Mouse (Mus musculus) naive thymus-derived CD4-positive, alpha-beta T cell, adult 2 months (primary cell): ENCODE data around the gene Map4k2.
"Not testable (repeated sequence)": the region's sequence is repeated elsewhere in the genome, so short reads cannot be mapped to it uniquely, and the experiment has no call there.

Experiments
- DNase-seq: peaks from one replicate; pipeline ENCODE4 v3.0.0-alpha.2; 2011; ENCODE audit warnings: low read depth

Map4k2 gene

DNA sequence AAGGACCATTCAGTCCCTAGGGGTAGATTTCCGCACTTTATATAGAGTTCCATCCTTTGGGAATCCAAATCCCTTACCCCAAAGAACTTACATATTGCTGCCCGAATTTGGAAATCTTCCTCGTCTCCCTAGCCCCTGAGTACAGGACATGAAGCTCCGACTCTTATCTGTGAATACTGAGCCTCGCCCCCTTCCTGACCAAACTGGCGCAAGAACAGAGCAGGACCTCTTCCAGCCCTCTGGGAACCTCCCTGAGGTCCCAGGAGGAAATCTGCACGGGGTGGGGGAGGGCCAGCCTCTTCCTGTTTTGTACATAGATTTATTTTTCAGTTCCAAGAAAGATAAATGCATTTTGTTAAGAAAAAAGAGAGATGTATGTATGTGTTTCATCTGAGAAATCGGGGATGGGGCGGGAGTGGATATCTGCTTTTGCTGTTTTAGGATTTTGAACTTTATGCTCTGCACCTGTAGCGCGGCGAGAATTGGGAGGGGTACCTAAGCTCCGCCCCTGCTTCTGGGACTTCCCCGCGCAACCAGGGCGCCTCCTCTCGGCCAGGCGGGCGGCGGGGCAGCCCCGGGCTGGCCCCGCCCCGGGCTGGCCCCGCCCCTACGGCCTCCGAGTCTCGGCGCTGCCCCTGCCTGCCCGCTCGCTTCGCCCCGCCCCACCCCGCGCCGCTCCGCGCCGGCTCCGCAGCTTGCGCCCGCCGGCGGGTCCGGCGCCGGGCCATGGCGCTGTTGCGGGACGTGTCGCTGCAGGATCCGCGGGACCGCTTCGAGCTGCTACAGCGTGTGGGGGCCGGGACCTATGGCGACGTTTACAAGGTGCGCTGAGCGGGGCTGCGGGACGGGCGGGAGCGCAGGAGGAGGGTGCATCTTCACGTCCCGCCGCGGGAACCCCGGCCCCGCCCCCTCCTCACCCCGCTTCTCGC is at the start of gene Map4k2:
Gene Map4k2 (plus strand): TSS at position 612 of the 929 bp plus-strand sequence.
- DNase-seq, result peak; percentile 93

DNA sequence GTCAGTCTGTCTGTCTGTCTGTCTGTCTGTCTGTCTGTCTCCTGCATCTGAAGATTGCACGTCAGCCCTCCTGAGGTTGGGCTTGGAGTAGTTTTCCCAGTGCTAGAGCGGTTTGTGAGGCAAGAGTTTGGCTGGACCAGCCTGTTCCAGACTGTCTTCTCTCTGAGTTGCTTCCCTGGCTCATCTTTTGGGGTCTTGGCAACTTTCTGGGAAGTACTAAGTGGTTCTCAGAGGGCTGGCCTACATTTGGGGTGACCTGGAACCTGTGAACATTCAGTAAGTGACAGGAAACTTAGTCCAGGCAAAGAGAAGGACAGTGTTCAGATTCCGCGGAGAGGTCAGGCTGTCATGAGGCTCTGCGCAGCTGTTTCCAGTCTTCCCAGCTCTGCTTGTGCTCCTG is 48.7 kb upstream of the Map4k2 start:
- DNase-seq, result no peak

DNA sequence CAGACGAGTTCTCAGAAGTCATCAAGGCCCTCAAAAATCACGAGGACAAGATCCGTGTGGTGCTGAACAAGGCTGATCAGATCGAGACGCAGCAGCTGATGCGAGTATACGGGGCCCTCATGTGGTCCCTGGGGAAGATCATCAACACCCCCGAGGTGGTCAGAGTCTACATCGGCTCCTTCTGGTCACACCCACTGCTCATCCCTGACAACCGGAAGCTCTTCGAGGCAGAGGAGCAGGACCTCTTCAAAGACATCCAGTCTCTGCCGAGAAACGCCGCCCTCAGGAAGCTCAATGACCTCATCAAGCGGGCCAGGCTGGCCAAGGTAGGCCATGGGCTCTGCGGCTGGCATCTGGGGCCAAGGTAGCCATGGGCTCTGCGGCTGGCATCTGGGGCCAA is 46.6 kb upstream of the Map4k2 start:
- no peak for DNase-seq

DNA sequence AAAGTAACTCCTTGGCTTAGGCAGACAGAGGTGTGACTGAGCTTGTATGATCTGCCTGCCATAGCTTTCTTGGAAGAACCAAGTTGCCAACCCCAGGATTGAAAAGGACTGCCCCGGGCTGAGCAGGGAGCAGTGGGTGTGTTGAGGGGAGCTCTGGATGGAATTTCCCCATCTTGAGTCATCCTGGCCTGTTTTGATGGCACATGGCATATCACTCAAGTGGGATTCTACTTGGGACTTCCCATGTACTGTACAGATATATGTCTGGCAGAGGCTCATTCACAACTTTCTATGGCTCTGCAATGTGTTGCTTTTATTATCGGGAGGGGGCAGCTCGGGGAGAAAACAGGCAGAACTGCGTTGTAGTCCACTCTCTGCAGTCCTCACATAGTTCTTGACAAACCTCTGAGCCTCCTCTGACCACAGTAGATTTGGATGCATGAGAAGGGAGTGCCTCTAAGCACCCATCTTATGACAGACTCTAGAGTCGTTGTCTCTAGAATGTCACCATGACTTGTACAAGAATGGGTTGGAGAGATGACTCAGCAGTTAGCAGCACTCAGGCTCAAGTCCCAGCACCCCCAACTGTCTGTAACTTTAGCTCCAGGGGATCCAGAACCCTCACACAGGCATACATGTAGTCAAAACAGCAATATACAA is 44.3 kb upstream of the Map4k2 start:
- DNase-seq, result no peak

DNA sequence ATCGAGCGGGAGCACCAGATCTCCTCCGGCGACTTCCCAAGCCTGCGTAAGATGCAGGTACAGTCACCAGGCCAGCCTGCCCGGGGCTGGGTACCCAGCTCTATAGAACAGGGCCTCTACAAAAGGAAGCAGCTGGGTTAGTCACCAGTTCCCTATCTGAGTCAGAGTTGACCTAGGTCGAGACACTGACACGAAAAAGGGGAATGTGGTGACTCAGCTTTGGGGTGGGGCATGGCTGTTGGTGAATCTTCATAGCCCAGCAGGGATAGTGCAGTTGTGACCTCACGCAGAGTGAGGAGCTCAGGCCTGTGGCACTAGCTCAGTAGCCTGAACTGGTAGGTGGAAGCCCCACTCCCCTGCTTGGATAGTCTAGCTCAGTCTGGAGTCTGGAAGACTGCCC is 43.3 kb upstream of the Map4k2 start:
- DNase-seq, result no peak

DNA sequence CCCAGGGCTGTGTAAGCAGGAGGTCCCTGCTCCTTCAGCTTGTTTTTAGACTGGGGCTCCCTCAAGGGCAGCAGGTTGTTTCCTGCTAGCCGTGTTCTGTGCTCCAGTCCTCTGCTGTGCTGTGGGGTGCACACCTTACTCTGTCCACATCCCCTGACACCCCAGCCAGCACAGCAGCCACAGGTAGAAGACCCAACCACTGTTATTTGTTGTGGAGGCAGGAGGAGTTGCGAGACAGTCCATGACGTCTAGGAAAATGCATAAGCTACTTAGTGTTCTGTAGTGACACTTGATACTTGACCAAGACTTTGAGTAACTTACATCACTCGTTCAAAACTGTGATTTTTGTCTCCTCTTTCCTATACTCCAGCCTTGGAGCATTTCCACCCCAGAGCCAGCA is 41.9 kb upstream of the Map4k2 start:
- DNase-seq, result no peak

DNA sequence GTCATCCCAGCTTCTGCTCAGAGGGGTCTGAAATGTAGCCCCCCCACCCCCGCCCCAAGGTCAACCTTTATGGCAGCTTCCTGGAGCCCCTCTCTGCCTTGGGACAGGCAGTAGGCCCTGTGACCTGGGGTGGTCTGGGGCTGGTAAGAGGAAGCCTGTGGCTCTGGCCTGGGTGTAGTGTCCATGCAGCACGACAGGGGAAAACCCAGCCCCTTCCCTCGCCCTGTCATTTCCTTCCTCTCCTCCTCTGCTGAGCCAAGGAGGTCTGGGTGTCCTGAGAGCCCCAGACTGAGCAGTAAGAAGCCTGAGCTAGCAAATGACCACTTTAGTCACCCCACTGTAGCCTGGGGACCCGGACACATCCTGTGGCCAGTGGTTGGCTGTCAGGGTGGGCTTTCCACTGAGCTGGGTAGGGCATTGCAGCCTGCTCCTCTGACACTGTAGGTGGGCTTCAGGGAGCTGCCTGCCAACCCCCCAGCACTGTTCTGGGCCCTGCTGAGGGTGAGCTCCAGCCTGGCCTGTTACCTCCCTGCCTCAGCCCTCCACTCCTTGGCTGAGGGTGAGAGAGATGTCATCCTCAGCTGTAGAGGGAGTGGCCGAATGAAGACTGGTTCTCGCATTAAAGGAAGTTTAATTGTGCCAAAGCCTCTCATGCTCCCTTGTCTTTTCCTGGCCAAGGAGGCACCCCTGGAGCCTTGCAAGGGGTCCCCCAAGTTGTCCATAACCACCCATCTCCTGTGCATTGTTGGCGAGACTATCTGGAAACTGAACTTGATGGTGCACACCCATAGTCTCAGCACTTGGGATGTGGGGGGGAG is 41.3 kb upstream of the Map4k2 start:
- no peak for DNase-seq

DNA sequence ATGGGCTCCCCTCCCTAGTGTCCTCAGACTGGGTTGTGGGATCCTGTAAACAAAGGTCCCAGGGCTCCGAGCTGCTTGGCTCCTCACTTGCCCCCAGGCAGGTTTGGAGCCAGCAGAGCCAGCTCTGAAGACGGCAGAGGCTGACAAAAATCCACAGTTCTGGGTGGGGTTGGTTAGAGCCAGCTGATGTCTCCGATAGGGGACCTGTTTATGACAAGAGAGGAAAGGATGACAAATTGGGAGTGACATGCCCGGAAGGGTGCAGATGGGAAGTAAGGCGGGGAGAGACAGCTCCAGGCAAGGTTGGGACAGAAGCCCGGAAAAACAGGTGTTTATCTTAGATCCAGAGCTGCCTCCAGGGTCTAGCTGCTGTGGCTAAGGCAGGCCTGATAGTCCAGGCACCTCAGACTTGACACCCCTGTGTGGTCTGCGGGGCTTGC is 40.5 kb upstream of the Map4k2 start:
- no peak for DNase-seq

DNA sequence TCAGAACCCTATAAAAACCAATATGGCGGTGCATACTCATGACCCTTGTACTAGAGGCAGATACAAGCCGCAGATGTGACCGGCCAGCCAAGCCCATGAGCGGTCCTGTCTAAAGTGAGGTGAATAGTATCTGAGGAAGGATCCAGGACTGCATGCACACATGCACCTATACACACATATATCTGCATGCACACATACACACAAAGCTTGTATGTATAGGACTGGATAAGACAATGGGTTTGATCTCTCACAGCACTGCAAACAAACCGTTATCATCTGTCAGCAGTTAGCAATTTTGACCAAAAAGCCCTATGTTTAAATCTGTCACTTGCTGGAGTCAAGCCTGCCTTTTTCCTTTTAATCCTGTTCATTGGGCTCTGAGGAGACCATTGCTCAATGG is 38.8 kb upstream of the Map4k2 start:
- no peak for DNase-seq

DNA sequence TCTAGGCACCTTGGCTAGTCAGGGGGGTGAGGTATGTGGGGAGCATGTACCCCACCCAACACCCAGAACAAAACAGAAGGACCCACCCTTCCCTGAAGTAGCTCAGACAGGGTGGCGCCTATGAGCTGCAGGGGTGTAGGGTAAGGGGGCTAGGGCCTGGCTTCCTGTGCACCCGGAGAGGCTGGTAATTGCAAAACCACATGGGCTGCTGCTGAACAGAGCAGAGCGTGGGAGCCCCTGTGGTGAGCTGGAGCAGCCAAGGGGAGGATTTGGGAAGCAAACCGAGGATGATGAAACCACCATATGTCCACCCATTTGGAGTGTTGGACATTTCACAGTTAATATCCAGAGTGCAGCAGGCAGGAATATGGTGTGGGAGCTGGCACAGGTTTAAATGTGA is 38.4 kb upstream of the Map4k2 start:
- no peak for DNase-seq

DNA sequence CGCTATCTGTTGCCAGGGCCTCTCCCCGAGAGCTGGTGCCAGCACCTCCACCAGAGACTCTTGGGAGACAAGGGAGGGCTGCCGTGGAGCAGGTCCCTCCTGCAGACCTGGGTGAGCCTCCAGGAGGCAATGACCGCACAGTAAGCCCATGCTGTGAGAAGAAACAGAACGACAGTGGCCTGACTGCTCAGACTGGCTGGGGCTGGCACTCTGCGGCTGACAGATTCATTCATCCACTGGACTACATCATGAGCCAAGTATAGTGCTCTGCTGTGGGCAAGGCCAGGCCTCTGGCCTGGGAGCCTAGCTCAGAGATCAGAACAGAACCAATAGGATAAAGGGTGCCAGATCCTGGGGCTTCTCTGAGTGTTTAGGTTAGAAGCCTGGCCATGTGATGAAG is 37.1 kb upstream of the Map4k2 start:
- no peak for DNase-seq

DNA sequence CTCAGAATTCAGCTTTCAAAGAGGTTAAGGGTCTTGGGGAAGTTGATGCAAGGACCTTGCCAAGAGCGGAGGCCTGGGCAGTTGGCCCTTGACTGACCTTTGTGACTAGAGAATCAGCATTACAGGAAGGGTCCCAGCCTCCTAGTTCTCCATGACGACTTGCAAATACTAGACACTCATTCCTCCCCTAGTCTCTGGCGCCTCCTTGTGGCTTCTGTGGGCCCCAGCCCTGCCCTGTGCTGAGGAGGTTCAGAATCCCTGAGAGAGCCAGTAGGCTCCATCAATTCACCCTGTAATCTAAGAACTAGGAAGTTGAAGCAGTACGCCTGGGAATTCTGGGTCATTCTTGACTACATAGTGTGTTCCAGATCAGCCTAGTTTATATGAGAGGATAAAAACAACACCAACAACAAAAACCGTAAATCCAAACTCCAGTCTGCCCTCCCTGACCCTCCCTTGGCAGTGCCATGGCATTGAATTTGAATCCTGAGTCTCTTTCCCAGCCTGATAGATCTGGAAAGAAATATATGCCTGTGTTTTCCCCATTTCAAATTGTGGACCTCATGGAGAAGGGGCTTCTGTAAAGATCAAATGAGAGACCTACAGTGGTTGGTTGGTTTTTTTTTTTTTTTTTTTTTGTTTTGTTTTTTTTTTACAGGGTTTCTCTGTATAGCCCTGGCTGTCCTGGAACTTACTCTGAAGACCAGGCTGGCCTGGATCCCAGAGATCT is 36.0 kb upstream of the Map4k2 start:
- peak; percentile 93 for DNase-seq

DNA sequence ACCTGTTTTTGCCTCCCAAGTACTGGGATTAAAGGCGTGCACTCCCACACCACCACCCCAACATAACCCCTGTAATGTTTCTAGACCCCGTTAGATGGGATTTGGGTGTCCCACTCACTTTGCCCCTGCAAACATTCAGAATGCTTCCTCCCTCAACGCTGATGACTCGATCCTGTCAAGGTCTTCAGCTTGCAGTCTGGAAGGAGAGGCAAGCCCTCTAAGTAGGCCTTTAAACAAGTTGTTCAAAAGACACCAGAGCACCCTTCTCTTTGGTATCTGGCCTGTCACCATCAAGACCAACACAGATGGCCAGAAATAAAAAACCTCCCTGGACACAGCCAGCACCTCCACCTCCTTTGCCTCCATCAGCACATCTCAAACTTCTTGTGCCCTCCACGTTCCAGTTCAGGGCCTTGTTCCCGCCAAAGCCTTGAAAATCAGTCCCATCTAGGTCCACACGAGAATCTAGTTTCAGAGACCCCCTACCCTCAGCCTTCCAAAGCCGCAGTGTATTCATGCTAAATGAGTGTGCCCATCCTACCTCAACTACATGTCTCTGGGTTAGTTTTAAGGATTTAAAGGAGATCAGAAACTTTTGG is 35.3 kb upstream of the Map4k2 start:
- DNase-seq, result no peak

DNA sequence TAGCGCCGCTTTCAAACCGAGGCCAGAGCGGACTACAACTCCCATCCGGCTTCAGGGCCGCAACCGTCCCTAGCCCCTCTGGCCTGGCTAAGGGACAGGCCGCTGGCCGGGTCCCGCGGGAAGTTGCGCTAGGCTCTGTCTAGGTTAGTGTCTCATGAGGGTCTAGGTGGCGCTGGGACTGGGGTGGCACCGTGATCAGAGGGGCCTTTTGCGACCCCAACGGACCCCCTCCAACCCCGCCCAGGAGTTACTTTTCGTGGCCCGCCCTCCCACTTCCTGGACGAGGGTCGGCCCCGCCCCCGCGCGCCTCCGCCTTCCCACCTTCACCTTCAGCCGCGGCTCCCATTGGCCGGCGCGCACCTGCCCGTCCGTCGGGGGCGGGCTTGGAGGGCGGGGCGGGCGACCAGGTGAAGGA is 34.8 kb upstream of the Map4k2 start, which contains the start of gene Cdc42bpg:
Gene Cdc42bpg (plus strand): TSS at position 320 of the 415 bp plus-strand sequence.
- DNase-seq, result peak; percentile 85

DNA sequence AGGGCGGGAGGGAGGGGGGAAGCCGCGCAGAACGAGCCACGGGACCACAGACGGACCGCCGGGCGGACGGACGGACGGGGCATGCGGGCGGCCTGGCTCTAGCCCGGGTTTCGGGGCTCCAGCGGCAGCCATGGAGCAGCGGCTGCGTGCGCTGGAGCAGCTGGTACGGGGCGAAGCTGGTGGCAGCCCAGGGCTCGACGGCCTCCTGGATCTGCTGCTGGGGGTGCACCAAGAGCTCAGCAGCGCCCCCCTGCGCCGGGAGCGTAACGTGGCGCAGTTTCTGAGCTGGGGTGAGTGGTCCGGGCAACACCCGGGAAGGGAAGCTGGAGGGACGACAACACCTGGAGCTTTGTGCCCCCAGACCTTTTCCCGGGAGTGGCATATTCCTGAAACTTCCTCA is 34.3 kb upstream of the Map4k2 start:
- peak; percentile 91 for DNase-seq

DNA sequence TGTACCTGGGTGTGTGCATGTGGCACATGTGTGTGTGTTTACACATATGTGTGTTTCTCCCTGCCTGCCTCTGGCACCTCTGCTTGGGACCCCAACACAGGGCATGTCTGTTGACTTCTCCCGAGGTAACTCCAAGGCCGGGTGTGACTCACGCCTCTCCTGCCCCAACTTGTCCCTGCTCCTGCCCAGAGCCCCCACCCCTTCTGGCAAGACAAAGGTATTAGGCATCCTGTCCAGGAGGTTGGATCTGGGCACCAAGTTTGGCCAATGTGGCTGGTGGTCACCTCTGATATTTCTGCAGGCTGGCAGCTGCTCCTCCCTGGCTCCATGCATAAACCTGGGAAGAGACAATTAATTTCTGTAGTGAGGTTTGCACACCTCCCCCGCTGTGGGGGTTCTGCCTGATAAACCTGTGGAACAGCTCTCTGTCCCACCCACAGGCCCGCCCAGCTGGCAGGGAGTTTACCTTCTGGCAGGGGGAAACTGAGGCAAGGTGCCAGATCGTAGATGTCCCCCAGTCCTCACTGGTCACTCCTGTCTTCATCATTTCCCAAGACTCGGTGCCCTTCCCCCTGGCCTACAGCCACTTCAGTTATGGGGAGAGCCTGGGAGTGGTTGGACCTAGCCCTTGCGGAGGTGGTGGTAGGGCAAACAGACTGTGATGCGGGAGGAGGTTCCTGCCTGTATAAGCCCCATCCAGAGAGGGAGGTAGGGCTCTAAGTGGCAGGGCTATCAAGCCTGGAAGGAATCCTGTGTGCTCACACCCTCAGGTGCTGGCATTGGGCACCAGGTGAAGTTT is 33.0 kb upstream of the Map4k2 start:
- DNase-seq, result no peak

DNA sequence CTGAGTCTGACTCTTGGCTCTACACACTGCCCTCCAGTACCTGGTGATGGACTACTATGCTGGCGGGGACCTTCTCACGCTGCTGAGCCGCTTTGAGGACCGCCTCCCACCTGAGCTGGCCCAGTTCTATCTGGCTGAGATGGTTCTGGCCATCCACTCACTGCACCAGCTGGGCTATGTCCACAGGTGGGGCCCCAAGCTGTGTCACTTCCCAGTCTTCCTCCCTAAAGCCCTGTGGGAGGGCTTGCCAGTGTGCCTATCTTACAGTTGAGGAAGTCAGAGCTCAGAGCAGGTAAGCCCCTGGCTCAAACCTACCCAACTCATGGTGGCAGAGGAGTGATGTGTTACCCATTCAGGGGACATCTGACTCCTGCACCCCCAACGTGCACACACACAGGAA is 30.8 kb upstream of the Map4k2 start:
- no peak for DNase-seq

DNA sequence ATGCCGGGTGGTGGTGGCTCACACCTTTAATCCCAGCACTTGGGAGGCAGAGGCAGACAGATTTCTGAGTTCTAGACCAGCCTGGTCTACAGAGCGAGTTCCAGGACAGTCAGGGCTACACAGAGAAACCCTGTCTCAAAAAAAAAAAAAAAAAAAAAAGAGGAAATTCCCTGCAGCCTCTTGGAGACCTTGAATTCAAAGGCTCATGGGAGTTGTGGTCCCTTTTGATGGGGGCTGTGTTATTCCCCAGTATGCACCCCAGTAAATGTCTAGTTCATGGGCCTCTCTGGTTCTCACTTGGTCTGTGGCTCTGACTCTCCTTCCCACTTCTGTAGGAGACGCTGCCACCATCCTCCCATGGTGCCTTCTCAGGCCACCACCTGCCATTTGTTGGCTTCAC is 29.2 kb upstream of the Map4k2 start:
- DNase-seq, result not testable (repeated sequence)

DNA sequence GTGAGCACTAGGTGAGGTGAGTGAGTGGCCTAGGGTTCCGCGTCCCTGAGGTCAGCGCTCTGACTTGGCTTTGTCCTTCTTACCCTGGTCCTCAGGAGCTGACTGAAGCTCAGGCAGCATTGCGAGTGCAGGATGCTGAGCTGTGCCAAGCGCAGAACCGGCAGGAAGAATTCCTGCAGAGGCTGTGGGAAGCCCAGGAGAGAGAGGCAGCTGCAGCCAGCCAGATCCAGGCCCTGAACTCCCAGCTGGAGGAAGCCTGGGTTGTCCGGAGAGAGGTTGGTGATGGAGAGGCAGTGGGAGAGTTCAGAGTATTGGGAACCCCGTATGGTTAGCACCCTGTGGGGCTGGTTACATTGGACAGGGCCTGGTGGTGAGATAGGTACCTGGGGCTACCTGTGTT is 27.1 kb upstream of the Map4k2 start:
- no peak for DNase-seq

DNA sequence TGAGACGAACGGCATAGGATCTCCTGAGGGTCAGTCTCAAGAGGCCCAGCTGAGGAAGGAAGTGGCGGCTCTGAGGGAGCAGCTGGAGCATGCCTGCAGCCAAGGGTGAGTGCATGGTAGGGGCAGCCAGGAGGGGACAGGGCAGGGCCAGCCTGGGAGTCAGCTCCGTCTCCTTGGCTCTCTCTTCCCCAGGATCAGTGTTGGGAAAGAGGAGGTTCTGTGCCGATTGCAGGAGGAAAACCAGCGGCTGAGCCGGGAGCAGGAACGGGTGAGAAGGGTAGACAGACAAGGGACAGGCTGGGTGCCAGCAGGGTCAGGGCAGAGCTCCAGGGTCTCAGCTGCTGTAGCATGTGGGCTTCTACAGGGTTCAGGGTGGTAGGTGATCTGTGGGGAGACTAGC is 26.4 kb upstream of the Map4k2 start:
- DNase-seq, result no peak

DNA sequence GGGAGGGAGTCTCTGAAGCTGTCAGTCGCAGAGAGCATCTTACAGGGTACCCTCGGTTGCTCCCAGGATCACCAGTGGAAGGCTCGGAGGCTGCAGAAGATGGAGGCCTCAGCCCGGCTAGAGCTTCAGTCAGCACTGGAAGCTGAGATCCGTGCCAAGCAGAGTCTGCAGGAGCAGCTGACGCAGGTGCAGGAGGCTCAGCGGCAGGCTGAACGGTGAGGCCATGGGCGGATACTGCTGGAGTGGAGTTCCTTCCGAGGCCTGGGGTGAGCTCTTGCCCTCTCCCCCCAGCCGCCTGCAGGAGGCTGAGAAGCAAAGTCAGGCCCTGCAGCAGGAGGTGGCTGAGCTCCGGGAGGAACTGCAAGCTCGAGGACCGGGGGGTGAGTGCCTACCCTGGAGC is 25.4 kb upstream of the Map4k2 start:
- DNase-seq, result no peak
